Mouse (Mus musculus) lung, embryonic 14.5 days (tissue): Measurements from ENCODE around the gene Nkx2-9. TPM values are rescaled to one million over a fixed set of nuclear protein-coding genes. Genes with fewer than 3 reads are reported as not detected.

ENCODE experiments used
- ATAC-seq: fragments of 200-750 bp; cut with Nextera tagmentation; 2 replicates; pipeline ENCODE4 v1.8.0; 2017; ENCODE audit warnings: mild to moderate bottlenecking, moderate TSS enrichment, moderate library complexity; ENCODE audit not compliant: insufficient read depth
- DNase-seq: peaks from one replicate; pipeline ENCODE4 v3.0.0-alpha.2; 2015
- H3K27ac ChIP-seq: fragments of 300-500 bp; sonication (generic); 2 replicates; pipeline ENCODE4 v1.5.1; 2014; ENCODE audit warnings: low read depth, mild to moderate bottlenecking, moderate library complexity
- H3K27me3 ChIP-seq: fragments of 300-500 bp; sonication (generic); 2 replicates; pipeline ENCODE4 v1.6.1; 2014; ENCODE audit warnings: low read length, control low read depth; ENCODE audit not compliant: insufficient read depth
- H3K36me3 ChIP-seq: fragments of 300-500 bp; sonication (generic); 2 replicates; pipeline ENCODE4 v1.6.1; 2014; ENCODE audit warnings: control low read depth; ENCODE audit not compliant: insufficient read depth
- H3K4me1 ChIP-seq: fragments of 300-500 bp; sonication (generic); 2 replicates; pipeline ENCODE4 v1.6.1; 2014; ENCODE audit warnings: antibody characterized with exemption, control low read depth; ENCODE audit not compliant: insufficient read depth
- H3K4me2 ChIP-seq: fragments of 300-500 bp; sonication (generic); 2 replicates; pipeline ENCODE4 v1.6.1; 2014; ENCODE audit warnings: mild to moderate bottlenecking
- H3K4me3 ChIP-seq: fragments of 300-500 bp; sonication (generic); 2 replicates; pipeline ENCODE4 v1.5.1; 2014; ENCODE audit warnings: low read depth, low read length
- H3K9ac ChIP-seq: fragments of 300-500 bp; sonication (generic); 2 replicates; pipeline ENCODE4 v1.6.1; 2014
- H3K9me3 ChIP-seq: fragments of 300-500 bp; sonication (generic); 2 replicates; pipeline ENCODE4 v1.6.1; 2016; ENCODE audit warnings: low read depth, low read length, control low read depth
- CTCF ChIP-seq: IDR thresholded peaks from 2 replicates; pipeline ENCODE4 v1.5.1; 2016; ENCODE audit warnings: antibody characterized with exemption, low read depth
- WGBS: fragments of 180-500 bp; shearing (Covaris S2); extraction: QIAGEN DNeasy Blood & Tissue Kit; methylation state at CpG from one replicate; pipeline ENCODE4 v1.1.7; 2014; 5-methylcytosine and 5-hydroxymethylcytosine counted together
- polyA plus RNA-seq: library from polyadenylated mRNA; unstranded; fragments of >200 nt; fragmentation: Nextera tagmentation; extraction: Ambion mirVana; gene quantifications from 2 replicates; pipeline ENCODE4 v1.2.1, GENCODE M21; 2014

The Nkx2-9 gene
- polyA plus RNA-seq = 0.14 TPM in 1 of 2 replicates, not detected in the other

DNA sequence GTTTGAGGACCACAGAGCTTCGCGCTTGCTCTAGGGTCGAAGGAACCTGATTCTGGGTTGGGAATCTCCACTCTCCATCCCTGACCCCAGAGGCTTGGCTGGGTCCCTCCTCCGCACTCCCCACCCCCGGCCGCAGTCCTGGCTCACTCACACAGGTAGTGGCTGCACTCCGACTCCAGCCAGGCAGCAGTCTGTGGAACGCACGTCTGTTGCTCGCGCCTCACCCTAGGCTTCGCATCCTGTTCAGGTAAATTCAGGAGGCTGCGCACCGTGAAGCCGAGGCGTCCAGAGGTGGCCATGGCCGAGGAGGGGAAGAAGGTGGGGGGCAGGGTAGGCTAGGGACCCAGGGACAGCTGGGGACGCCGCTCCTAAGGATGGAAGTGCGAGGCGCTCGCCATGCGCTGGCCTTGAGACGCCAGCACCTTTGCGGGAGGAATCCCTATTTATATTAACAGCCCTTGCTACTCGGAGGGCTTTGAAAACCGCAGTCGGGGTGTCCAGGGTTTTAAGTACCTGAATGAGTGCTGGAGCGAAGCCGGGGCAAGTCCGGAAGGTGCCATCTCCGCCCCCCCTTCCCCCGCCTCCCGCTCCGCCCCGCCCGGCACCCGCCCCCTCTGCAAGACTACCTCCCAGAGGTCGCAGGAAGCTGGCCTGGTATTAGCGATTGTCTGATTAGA, at the start of gene Nkx2-9:
Nkx2-9 (minus strand) TSS at position 524 of the 677 bp plus-strand sequence.
- no peaks in the 10 kb centered on the region for H3K4me1 ChIP-seq
- H3K27me3 ChIP-seq = peaks cover 83% of the 10 kb centered on the region
- no peaks in the 10 kb centered on the region for H3K36me3 ChIP-seq
- H3K4me2 ChIP-seq = peak within 1 kb of the TSS; percentile 60
- TF ChIP-seq CTCF = no peak
- peak; percentile 29; the same call in 1 of the 2 replicates for ATAC-seq
- no peak for DNase-seq
- WGBS = under 1% methylated on average over 39 of the region's 40 CpGs
- peak within 1 kb of the TSS; percentile 36 for H3K4me3 ChIP-seq
- no peak within 1 kb of the TSS for H3K27ac ChIP-seq
- H3K9ac ChIP-seq = no peak within 1 kb of the TSS
- no peaks in the 10 kb centered on the region for H3K9me3 ChIP-seq

DNA sequence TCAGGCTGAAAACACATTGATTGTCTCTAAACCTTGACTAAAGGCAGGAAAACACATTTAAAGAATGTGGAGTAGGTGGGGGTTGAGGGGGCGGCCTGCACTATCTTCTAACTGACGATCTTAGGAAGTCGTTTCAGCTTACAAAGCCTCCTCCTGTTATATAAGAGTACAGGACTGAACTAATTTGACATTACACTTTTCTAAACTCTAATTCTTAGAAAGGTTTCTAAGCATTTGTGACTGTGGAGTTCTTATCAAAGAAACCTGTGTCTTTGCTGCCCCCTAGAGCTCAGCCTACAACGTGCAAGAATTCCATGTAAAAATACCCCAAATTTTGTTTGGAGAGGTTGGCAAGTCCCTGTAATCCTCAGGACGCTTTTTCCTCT, 24.1 kb upstream of the Nkx2-9 start:
- DNase-seq = peak; percentile 89
- WGBS = 8% methylated on average over 5 of the region's 5 CpGs
- no peaks in the 10 kb centered on the region for H3K9me3 ChIP-seq
- no peak overlapping the region for H3K27ac ChIP-seq
- ATAC-seq = peak; percentile 47
- no peaks in the 10 kb centered on the region for H3K4me1 ChIP-seq
- peak overlapping the region; percentile 9; the same call in 1 of the 2 replicates for H3K4me3 ChIP-seq
- H3K4me2 ChIP-seq = peak overlapping the region; percentile 49
- no peak overlapping the region for H3K9ac ChIP-seq
- H3K36me3 ChIP-seq = no peaks in the 10 kb centered on the region
- TF ChIP-seq CTCF = peak; percentile 62
- no peaks in the 10 kb centered on the region for H3K27me3 ChIP-seq

DNA sequence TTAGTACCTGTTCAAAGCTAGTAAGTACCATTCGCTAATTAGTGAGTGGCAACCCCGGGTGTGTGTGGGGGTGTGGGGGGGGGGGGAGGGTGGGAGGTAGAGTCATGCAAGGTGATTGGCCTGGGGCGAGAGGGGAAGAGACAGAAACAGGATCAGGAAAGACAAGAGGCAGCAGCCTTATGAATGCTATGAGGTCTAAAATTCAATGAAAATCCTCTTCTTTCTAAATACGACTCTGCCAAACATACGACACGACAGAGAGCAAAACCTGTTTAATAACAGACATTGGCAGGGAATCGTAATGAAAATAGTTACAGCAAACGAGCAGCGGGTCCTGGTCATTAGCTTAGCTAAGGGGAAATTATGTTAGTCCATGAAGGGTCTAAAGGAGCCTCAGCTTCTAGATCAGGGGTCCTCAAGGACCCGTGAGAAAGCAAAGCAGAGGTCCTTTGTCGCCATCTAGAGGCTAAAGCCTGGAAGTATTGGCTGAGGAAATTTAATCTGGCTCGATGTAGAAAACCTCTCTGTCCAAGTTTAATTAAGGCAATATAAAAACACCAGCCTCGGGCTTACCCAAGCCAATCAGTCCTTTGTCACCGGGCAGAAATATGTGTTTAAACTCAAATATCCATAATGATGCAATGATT, 23.6 kb upstream of the Nkx2-9 start:
- DNase-seq = peak; percentile 92
- H3K4me3 ChIP-seq = peak overlapping the region; percentile 9; the same call in 1 of the 2 replicates
- H3K27ac ChIP-seq = no peak overlapping the region
- H3K9ac ChIP-seq = no peak overlapping the region
- H3K4me1 ChIP-seq = no peaks in the 10 kb centered on the region
- H3K36me3 ChIP-seq = no peaks in the 10 kb centered on the region
- H3K4me2 ChIP-seq = peak overlapping the region; percentile 49
- H3K27me3 ChIP-seq = no peaks in the 10 kb centered on the region
- WGBS = 18% methylated on average over 14 of the region's 14 CpGs
- peak; percentile 75; the same call in 1 of the 2 replicates for ATAC-seq
- peak; percentile 83 for TF ChIP-seq CTCF
- H3K9me3 ChIP-seq = no peaks in the 10 kb centered on the region

DNA sequence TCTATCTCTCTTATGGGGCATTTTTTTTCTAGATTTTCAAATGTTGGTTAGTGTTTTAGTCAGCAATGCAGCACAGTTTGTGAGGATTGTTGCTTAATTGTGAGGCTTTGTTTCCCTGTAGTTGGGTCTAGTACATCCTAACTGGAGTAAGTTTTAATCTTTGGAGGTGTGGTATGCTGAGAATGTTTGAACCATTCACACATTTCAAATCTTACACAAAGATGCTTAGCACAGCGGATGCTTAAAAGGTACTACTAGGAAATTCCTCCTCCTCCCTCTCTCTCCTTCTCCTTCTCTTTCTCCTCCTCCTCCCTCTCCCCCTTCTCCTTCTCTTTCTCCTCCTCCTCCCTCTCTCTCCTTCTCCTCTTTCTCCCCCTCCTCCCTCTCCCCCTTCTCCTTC, 3.0 kb upstream of the Nkx2-9 start:
- no peak overlapping the region for H3K9ac ChIP-seq
- H3K4me3 ChIP-seq = no peak overlapping the region
- no peaks in the 10 kb centered on the region for H3K9me3 ChIP-seq
- H3K27ac ChIP-seq = no peak overlapping the region
- no peak for ATAC-seq
- H3K4me1 ChIP-seq = no peaks in the 10 kb centered on the region
- TF ChIP-seq CTCF = no peak
- peaks cover 70% of the 10 kb centered on the region for H3K27me3 ChIP-seq
- DNase-seq = no peak
- H3K36me3 ChIP-seq = no peaks in the 10 kb centered on the region
- 11% methylated on average over 1 of the region's 1 CpGs for WGBS
- no peak overlapping the region for H3K4me2 ChIP-seq

DNA sequence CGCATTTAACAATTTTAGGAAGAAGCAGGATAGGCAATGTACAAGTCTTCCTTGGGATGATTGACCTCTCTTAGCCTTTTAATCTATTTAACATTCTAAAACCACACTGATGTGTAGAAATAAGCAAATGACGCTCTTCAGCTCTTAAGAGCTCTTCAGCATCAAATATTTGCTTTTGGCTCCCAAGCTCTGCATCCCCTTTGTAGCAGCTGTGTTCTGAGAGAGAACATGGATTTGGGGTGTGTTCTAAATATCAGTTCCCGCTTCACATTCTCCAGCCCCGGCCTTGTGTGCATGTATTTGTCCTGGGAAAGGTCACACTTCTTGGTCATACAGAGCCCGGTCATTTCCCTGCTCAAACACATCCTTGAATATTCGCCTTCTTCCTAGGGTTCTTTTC, 2.3 kb upstream of the Nkx2-9 start:
- no peak overlapping the region for H3K4me3 ChIP-seq
- H3K4me2 ChIP-seq = no peak overlapping the region
- H3K9me3 ChIP-seq = no peaks in the 10 kb centered on the region
- no peak overlapping the region for H3K9ac ChIP-seq
- TF ChIP-seq CTCF = no peak
- H3K27me3 ChIP-seq = peaks cover 72% of the 10 kb centered on the region
- no peak overlapping the region for H3K27ac ChIP-seq
- DNase-seq = no peak
- no peaks in the 10 kb centered on the region for H3K4me1 ChIP-seq
- ATAC-seq = no peak
- H3K36me3 ChIP-seq = no peaks in the 10 kb centered on the region
- WGBS = 8% methylated on average over 6 of the region's 6 CpGs

DNA sequence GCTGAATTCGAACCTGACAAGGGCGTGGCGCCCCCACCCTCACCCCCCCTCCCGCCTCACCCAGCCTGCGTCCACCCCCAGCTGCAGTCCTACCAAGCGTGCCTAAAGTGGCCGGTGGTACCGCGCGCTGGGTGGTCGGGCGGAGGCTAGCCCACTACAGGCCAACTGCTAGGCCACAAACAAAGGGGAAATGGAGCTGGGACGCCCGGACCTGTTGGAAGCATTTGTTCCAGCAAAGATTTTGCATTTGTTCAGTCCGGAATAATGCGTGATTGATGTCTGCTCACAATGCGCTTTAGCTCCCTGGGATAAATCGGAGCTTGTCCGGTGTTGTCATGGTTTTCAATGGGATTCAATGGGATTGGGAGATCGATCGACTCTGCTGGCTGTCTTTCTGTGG, 1.4 kb upstream of the Nkx2-9 start:
- 2% methylated on average over 21 of the region's 21 CpGs for WGBS
- Histone ChIP-seq H3K9me3 (no peaks in the 10 kb centered on the region), H3K4me3 (no peak overlapping the region), H3K27ac (no peak overlapping the region), H3K9ac (no peak overlapping the region), H3K4me1 (no peaks in the 10 kb centered on the region), H3K4me2 (no peak overlapping the region), H3K27me3 (peaks cover 80% of the 10 kb centered on the region), H3K36me3 (no peaks in the 10 kb centered on the region)
- no peak for ATAC-seq
- no peak for DNase-seq
- no peak for TF ChIP-seq CTCF

DNA sequence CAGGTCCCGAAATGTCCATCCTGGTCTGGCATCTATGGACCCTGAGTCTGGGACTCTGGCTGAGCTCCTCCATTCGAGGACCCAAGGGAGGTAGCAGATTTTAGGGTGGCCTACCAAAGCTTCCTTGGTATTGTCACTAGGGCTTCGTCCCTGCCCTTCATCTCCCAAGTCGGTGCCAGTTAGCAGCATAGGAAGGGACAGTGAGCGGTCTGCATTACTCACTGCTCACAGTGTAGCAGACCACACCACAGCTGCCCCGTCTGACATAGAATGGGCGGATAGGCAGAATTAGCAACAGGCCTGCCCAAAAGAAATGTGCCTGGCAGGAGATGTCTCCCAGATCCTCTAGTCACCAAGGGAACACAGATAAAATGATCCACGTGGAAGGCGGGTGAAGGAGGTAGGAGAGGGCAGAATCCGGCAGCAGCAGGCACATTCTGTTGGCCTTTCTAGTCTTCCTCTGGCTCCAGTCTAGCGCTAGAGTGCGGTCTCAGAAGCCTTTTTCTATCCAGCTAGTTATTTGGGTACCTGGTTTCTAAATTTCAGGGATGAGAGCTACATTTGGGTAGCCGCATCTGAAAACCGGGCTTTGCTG, 929 bp upstream of the Nkx2-9 start:
- no peak overlapping the region for H3K4me3 ChIP-seq
- ATAC-seq = no peak
- H3K36me3 ChIP-seq = no peaks in the 10 kb centered on the region
- TF ChIP-seq CTCF = no peak
- no peak overlapping the region for H3K4me2 ChIP-seq
- DNase-seq = no peak
- H3K9me3 ChIP-seq = no peaks in the 10 kb centered on the region
- H3K4me1 ChIP-seq = no peaks in the 10 kb centered on the region
- no peak overlapping the region for H3K27ac ChIP-seq
- no peak overlapping the region for H3K9ac ChIP-seq
- WGBS = 7% methylated on average over 14 of the region's 14 CpGs
- peaks cover 77% of the 10 kb centered on the region for H3K27me3 ChIP-seq
